Mouse (Mus musculus) gastrocnemius, postnatal 4 days (tissue): ENCODE measurements at regions not wholly inside any gene's neighbourhood (a gene's known extent, or its start where the extent isn't known, plus 50 kb on each side); places are given as distances from the start of the nearest gene placed in this dataset.

Source experiments
- DNase-seq, 2 experiments: peaks; one replicate each; pipeline ENCODE4 v3.0.0; 2021 to 2022; ENCODE audit warnings: low spot score in 2 of 2, mixed read lengths in 2 of 2

GRCm38 (mm10) chr4:142321209-142321863, 82.1 kb upstream of the Kazn start:
- peak in 1 of 2 experiments; percentile 37 for DNase-seq

- DNase-seq: no peak
These were observed 71.1 kb upstream of the Kazn start for GRCm38 (mm10) chr4:142310282-142310681.

- DNase-seq: no peak
These were observed 69.1 kb upstream of the Kazn start for GRCm38 (mm10) chr4:142308271-142308670.

GRCm38 (mm10) chr4:142307321-142307720, 68.1 kb upstream of the Kazn start:
- DNase-seq: no peak

DNA sequence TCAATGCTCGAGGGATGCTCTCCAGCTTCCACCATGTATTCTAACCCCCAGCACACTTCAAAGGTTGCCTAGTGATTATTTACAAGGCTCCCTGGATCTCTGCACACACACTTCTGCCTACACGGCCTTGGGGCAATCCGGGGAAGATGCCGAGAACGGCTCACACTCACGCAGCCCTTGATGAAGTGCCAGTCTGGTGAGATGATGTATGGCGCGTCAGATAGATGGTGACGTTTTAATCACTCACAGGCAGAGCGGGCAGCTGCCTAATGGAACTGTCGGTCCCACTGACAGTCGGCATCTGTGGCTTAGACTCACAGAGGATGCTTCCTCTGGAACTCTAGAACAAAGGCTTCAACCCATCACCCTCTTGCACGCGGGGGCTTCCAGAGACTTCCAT, 66.9 kb upstream of the Kazn start:
- DNase-seq: no peak

- peak in 1 of 2 experiments; percentile 53 for DNase-seq
These were observed 64.3 kb upstream of the Kazn start for GRCm38 (mm10) chr4:142303374-142304020.

- no peak for DNase-seq
These were observed 63.5 kb upstream of the Kazn start for GRCm38 (mm10) chr4:142302724-142303120.

DNA sequence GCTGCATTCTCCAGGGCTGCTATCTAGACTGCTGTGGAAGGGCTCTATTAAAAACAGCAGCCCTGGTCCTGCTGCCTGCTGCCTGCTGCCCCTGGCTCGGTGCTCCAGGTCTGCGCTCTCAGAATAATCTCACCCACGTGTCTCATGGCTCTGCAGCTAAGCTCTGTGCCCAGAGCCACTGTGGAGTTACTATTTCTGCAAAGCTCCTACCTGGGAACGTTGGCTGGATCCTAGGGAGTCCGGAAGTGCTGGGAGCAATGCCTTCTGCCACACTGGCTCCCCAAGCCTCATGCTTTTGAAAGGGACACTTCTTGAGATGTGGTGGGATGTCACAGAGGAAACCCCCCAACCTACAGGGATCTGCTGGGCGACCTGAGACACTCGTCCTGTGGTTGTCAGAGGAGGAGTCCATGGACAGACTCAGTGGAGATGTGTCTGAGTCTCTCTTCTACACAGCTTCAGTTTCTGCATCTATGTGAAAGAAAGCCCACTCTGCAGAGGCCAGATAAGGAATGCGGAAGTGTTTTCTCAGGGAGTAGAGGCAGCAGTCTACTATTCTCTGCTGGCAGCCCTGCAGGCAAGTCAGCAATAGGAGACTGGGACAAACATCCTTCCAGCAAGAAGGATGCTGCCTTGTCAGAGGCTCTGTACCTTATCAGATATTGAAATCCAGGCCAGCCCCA, 63.0 kb upstream of the Kazn start:
- no peak for DNase-seq

- DNase-seq: no peak
These were observed 59.7 kb upstream of the Kazn start for GRCm38 (mm10) chr4:142298770-142299337.

GRCm38 (mm10) chr4:142292760-142293159, 53.6 kb upstream of the Kazn start:
- no peak for DNase-seq

DNA sequence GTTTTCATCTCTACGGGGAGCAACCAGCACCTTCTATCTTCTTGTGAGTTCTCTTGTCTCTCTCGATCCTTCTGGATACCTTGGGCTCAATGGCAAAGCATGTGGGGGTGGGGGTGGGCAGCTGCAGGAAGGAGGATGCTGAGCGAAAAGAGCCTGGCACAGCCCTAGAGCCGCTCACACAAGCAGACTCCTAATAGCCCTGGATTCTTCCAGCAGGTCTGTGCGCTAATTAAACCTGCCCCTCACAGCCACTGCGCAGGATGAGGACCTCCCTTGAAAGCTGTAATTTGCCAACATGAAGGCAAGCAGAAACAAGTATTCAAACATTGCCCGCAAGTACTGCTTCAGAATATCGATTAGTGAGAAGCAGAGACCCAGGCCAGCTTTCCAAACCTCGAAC, 53.1 kb upstream of the Kazn start:
- DNase-seq: no peak

DNA sequence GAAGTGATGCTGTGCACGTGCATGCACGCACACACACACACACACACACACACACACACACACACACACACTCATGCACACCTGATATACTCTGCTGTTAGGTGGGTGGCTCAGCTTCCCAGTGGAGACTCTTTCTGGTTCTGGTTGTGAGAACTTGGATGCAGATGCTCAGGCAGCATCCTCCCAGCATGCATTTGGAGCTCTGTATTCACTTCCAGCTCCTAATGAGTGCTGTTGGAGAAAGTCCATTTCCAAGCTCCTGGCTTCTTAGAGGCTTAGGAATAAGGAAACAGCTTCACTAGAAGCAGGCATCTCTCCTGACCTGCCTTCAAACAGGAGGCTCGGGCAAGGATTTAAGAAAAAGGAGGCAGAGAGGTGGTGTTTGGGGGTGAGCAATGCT, 52.2 kb upstream of the Kazn start:
- DNase-seq: no peak
